Mouse (Mus musculus): ENCODE results near the gene Cisd1.
A peak's percentile ranks its signal among the peaks of the same experiment; 100 is the strongest.

The Cisd1 gene

DNA sequence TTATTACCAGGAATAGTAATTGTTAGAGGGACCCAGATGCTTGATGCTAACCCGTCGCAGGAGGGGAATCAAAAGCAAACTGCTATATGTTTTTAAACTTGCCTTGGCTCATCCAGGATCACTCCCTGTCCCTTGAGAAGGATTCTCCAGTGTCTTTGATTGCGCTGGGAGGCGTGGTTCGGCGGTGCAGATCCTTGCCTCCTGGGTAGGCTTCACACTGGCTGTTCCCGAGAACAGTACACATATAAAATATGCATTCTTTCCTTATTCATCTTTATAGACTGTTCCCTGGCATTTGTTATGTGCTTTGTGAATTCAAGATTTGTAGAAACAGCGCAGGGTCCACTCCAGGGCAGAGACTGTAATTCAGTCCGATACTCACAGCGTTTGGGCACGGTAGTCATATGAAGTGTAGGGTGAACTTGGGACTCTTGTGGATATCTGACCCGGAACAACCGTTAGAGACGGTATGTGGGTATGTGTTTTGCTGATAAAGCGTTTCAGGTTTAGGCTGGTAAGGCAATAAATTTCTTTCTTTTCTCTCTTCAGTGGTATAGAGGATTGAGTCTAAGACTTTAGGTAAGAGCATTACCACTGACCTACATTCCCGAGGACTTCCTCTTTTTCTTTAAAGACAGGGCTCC is 4.0 kb upstream of the Cisd1 start:
- no peak for DNase-seq (ENCODE audit: extremely low spot score, low spot score)

GRCm38 (mm10) chr10:71347964-71348636 is 3.3 kb upstream of the Cisd1 start:
- peak; percentile 74 for DNase-seq (ENCODE audit: extremely low spot score, low spot score)

DNA sequence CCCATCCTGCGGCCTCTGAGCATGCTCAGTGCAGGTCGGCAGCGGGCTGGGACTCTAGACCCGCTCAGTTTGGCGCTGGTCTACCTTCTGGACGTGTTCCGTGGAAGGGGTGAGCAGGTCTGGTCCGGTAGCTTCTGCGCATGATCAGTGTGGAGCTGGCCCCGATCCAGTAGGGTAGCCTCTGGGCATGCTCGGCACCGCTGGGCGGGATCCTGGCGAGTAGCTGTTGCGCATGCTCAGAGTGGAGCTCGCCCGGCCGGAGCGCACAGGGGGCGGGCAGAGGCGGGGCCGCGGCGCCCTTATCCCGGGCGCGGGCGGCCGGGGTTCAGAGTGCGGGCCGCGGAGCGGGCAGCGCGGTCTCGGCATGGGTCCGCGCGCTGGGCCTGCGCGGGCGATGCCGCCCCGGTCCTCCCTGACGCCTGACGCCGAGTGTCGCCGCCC is 2.8 kb upstream of the Cisd1 start, which contains the start of gene Ipmk:
TSS of gene Ipmk (plus strand) at position 255 of the 441 bp plus-strand sequence.
- peak; percentile 98 for DNase-seq (ENCODE audit: extremely low spot score, low spot score)

DNA sequence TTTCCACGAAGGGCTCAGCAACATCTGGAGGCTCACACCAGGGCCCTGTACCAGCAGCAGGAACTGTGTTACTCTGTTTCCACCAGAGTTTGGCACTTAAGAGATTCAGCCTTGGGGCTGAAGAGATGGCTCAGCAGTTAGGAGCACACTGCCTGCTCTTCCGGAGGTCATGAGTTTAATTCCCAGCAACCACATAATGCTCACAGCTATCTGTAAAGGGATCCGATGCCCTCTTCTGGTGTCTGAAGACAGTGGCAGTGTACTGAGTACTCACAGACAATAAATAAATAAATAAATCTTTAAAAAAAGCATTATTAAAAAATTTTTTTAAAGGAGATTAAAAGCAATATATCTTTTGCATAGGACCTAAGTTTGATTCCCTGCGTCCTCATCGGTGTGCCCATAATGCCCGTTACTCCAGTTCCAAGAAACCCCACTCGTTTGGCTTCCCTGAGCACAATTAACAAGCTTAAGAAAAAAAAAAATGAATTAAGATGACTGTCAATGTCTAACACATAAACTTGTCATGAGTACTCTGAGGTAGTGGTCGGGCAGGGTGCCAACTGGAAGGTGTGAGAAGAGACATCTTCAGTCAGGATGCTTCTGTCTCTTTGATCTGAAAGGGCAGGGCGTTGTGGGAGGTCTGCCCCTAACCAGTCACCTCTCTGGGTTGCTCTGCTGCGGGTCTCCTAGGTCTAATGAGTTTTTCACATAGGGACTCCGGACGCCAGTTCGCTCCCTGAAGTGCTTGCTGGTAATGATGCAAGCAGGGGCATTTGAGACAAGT is 2.2 kb upstream of the Cisd1 start:
- DNase-seq (ENCODE audit: extremely low spot score, low spot score): no peak

GRCm38 (mm10) chr10:71346106-71346505 is 1.4 kb upstream of the Cisd1 start:
- DNase-seq (ENCODE audit: extremely low spot score, low spot score): no peak

DNA sequence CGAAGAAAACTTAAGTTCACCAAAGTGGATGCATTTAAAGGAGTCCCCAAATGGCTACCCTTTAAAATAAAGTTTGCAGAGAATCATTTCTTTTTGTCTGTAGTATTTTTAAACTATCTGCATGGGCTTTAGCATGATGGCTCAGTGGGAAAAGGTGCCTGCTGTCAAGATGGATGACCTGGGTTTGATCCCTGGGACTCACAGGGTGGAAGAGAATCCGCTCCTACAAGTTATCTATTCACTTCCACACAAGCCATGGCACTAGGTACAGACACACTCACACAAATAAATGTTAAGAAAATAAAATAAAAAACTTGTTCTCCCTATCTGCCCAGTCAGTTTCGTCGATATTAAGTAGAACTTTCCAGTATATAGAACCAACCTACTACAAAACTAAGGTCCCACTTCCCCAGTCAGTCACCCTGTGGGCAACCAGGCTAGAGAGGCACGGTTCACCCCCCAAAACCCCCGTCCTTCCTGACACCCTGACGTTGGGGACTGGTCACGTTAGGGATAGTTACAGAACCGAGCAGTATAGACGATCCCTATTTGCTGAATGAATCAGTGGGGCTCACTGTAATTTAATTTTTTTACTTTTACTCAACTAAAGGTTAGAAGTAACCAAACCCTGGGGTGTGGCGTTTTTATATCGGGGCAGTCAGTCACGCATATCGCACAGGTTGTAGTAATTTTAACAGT is 1.0 kb downstream of the Cisd1 start:
- no peak for DNase-seq (ENCODE audit: extremely low spot score, low spot score)

DNA sequence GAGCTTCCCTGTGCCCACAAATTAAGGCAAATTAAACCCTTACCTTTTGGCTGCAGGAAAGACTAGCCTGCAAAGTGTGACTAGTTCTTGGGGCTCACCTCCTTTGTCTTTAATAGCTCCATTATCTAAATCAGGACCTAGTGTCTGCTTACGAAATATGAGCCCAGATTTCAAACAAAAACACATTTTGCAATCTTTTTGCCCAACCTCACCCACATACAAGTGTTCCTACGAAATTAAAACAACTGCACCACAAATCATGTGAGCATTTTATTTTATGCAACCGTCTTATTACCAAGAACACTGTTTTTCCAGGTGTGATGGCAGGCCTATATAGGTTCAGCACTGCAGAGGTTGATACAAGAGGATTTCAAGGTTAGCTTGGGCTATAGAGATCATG is 1.6 kb downstream of the Cisd1 start:
- no peak for DNase-seq (ENCODE audit: extremely low spot score, low spot score)

DNA sequence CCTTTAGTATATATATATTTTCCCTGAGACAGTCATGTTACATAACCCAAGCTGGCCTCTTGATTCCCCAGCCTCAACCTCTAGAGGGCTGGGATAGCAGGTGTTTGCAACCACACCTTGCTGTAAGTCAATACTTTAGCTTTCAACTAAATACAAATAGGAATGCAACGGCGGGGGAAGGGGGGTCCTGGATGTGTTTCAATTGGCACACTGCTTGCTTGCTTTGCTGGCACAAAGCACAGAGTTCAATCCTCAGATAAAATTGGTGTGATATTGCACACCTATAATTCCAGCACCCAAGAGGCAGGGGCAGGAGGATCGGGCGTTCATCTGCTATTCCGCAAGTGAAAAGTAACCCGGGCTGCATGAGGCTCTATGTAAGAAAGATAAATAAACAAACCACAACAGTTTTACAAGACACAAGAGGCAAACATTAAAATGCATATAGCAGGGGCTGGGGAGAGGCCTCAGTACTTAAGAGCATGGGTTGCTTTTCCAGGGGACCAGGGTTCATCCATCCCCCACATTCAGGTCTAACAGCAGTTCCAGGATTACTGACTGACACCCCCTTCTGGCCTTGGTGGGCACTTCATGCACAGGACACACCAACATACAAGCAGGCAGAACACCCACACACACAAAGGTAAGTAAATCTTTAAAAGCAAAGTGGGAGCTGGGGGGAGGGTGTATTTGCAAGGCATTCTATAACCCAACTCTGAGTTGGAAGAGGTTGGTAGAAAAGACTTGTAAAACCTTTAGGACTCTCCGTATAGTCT is 2.5 kb downstream of the Cisd1 start:
- no peak for DNase-seq (ENCODE audit: extremely low spot score, low spot score)

DNA sequence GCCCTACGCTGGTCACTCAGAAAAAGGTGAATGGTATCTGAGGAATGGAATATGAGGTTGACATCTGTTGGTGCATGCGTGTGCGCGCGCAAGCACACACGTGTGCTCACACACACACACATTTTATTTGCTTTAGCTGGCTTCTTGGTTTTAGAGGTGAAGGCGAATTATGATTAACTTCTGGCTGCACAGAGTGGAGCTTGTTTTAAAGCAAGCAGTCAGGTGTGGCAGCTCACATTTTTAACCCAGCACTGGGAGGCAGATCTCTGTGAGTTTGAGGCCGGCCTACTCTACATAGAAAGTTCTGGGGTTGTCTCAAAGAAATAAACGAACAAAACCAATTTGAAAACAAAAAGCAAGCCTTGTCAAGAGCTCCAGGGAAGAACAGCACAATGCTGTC is 3.5 kb downstream of the Cisd1 start:
- DNase-seq (ENCODE audit: extremely low spot score, low spot score): no peak

DNA sequence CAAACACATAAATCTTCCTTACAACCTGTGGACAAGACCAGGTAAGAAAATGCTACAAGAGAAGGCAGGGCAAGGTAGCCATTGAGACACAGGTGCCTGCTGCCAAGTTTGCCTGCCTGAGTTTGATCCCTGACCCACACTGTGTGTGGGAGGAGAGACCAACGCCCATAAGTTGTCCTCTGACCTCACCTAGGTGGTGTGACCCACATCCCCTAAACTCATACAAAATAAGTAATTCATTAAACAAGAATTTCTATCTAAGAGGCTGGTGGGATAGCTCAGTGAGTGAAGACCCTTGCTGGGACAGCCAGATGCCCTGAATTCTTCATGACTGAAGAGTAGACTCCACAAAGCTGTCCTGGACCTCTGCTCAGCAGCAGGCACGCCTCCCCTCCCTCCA is 4.6 kb downstream of the Cisd1 start:
- DNase-seq (ENCODE audit: extremely low spot score, low spot score): no peak

DNA sequence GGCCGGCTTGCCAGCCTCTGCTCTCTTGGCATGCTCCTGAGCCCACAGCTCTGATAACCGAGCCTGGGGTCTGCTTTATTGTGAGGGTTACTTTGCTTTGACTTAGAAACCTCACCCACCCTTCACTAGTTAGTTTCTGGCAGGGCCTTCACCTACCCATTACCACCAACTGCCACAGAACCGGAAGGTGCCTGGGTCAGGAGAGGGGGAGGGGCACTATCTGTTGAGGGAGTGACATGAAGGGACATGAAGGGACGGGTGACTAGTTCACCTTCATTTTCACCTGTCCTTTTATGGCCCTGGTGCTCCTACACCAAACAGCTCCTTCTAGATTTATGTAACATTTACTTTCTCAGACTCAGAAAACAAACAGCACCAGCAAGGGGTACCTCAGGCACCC is 5.3 kb downstream of the Cisd1 start:
- no peak for DNase-seq (ENCODE audit: extremely low spot score, low spot score)

GRCm38 (mm10) chr10:71338156-71338905 is 6.4 kb downstream of the Cisd1 start:
- no peak for DNase-seq (ENCODE audit: extremely low spot score, low spot score)

DNA sequence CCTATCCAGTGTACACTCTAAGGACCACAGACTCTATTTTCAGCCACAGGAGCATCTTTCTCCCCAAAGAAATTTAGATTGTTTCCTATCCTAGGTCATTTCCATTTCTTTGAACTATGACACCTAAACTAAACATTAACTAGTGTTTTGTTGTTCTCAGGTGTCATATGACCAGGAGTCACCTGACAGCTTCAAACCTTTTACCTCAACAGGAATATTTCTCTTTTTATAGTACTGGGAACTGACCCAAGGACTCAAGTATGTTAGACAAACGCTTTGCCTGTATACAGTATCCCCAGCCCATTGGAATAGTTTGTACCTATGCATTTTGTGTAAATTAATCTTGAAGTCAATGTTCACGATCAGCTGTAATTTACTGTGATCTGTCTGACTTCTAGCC is 7.0 kb downstream of the Cisd1 start:
- no peak for DNase-seq (ENCODE audit: extremely low spot score, low spot score)

GRCm38 (mm10) chr10:71332859-71333258 is 11.9 kb downstream of the Cisd1 start:
- no peak for DNase-seq (ENCODE audit: extremely low spot score, low spot score)

DNA sequence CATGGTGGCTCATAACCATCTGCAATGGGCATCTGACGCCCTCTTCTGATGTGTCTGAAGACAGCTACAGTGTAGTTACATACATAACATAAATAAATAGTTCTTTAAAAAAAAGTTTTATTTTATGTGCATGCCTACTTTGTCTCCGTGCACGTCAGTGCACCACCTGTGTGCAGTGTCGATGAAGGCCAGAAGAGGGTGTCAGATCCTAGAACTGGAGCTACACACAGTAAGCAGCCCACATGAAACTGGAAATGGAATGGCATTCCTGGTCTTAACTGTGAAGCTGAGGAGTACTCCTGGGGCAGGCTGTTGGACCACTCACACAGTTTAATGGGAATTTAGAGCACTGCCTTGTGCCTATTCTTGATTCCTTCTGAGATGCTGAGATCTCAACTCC is 12.4 kb downstream of the Cisd1 start:
- DNase-seq (ENCODE audit: extremely low spot score, low spot score): no peak

DNA sequence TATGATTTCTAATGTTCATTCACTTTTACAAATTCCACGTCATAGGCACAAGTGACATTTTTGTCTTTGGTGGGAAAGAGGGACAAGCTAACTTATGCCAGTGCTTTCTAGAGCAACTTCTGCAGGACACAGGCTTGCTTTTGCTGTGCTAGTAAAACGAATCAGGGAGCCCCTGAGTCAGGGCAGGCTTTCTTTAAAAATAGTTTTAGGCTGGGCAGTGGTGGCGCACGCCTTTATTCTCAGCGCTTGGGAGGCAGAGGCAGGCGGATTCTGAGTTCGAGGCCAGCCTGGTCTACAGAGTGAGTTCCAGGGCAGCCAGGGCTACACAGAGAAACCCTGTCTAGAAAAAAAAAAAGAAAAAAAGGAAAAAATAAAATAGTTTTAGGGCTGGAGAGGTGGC is 12.8 kb downstream of the Cisd1 start:
- no peak for DNase-seq (ENCODE audit: extremely low spot score, low spot score)

DNA sequence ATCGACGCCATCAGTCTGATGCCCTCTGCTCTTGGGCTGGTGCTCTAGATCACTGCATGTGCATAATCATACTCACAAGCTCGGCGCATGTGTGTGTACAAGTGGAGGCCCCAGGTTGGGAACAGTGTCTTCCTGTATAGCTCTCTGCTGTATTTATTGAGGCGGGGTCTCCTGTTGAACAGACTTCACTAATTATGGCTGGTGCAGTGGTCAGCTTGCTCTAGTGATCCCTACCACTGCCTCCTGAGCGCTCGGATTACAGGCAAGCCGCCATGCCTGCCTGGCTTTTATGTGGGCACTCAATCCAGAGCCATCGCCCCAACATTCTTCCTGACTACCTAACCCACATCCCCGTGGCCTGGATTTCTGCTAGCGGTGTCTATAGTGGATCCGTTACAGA is 14.7 kb downstream of the Cisd1 start:
- no peak for DNase-seq (ENCODE audit: extremely low spot score, low spot score)

GRCm38 (mm10) chr10:71329295-71329694 is 15.5 kb downstream of the Cisd1 start:
- DNase-seq (ENCODE audit: extremely low spot score, low spot score): no peak

GRCm38 (mm10) chr10:71328870-71329269 is 15.9 kb downstream of the Cisd1 start:
- DNase-seq (ENCODE audit: extremely low spot score, low spot score): no peak

DNA sequence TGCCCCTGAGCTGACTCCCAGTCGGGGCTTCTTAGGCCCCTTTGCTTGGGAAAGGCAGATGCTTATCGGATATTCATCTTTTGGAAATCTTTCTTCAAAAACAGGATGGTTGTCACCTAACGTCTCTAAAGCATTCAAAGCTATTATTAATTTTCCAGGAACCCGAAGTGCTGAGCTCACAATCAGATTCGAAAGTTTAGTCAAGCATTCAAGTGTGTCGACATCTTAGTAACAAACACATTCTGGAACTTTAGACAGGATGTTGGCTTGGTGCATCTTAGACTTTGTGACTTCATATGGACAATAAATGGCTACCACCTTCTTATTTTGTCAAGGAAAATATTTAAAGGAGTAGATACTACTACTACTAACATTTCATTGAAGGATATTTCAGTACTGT is 16.4 kb downstream of the Cisd1 start:
- DNase-seq (ENCODE audit: extremely low spot score, low spot score): no peak
